Mouse (Mus musculus) Patski (cell line): ENCODE measurements around the gene Aldh4a1. TPM values are rescaled to one million over a fixed set of nuclear protein-coding genes. Genes with fewer than 3 reads are reported as not detected.

Experiments used
- ATAC-seq: fragments of 100-300 bp; one replicate; pipeline ENCODE4 v1.8.0; 2021
- CTCF ChIA-PET: fragments of 350-600 bp; sonication (Branson Sonifier 250); formaldehyde crosslinking; loops from one replicate; lab custom pipeline; 2022; ENCODE audit warnings: inconsistent platforms; lab: Charles Lee
- POLR2A ChIA-PET: fragments of 350-600 bp; sonication (Branson Sonifier 250); formaldehyde crosslinking; loops from one replicate; lab custom pipeline; 2022; ENCODE audit warnings: antibody characterized with exemption, inconsistent platforms; lab: Charles Lee
- DNase-seq: peaks from one replicate; pipeline ENCODE4 v3.0.0-alpha.2; 2011; ENCODE audit warnings: low read depth, low spot score
- H3K27me3 ChIP-seq: fragments of 371-371 bp; one replicate; pipeline ENCODE4 v1.5.1; 2021
- CTCF ChIP-seq: fragments of 100-300 bp; IDR thresholded peaks from one replicate; pipeline ENCODE4 v1.5.1; 2021
- in situ Hi-C: fragments of 300-500 bp; cut with MboI; formaldehyde crosslinking; loops from 3 replicates; pipeline ENCODE4 v1.11.1; 2018; ENCODE audit warnings: low pct_unique_long_range_greater_than_20kb, mixed read lengths
- polyA plus RNA-seq: library from polyadenylated mRNA; unstranded; gene quantifications from one replicate; pipeline ENCODE4 v1.2.3, GENCODE M21; 2021

The Aldh4a1 gene
- polyA plus RNA-seq, 1 experiment from 2014 or later = 34.4 TPM

DNA sequence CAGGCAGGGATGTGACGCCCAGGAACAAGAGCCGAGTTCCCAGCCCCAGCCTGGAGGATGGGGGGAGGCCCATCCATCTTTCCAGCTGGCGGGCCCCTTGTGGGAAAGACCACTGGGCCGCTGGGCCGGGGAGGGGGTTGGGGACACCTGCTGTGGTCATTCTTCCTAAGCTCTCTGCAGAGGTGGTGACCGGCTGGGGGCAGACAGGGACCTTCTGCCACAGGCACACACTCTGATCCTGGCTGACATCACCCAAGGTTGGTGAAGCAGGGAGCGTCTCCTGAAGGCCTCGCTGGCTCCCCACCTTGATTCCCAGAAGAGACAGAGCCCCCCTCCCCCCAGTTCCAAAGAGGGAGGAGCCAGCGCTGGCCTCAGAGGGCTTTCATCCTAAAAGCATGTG lies 75.1 kb downstream of the Aldh4a1 start:
- ChIA-PET CTCF (interaction anchor here (1.9 kb wide), 1 partner anchor 14 kb away, joined by 5 read pairs; no protein-coding TSS in a partner anchor), POLR2A (no interaction called here)
- ATAC-seq (no peak), DNase-seq (no peak)
- in situ Hi-C loops = loop anchor here (10.0 kb wide), 1 partner anchor 57 kb away; no protein-coding TSS in a partner anchor
- no peaks in the 10 kb centered on the region for H3K27me3 ChIP-seq
- TF ChIP-seq CTCF = no peak

DNA sequence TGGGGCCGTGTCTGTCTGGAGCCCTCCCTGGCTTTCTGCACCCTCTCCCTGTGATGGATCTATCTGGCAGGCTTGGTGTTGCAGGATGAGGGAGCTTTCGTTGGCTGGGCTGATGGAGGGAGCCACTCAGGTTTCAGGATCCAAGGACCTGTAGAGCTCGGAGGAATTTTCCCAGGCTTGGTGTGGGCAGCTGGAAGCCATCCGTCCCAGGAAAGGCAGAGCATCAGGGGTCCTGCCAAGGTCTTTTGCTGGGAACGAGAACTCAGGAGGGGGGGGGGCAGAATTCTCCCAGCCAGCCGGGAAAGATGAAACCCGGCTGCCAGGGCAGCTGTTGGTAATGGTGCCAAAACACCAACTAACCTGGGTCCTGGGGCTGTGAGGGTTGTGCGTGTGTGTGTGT lies 75.9 kb downstream of the Aldh4a1 start:
- no peaks in the 10 kb centered on the region for H3K27me3 ChIP-seq
- DNase-seq (no peak), ATAC-seq (no peak)
- no peak for TF ChIP-seq CTCF
- in situ Hi-C loops = loop anchor here (10.0 kb wide), 1 partner anchor 56 kb away; no protein-coding TSS in a partner anchor
- ChIA-PET CTCF (interaction anchor here (1.5 to 1.9 kb wide), 2 partner anchors 13 to 14 kb away, joined by 3 to 5 read pairs; no protein-coding TSS in a partner anchor), POLR2A (no interaction called here)

Other genes starting within 250 kb of the Aldh4a1 start
- 15.5 TPM for gene Iffo2, start 92.3 kb upstream of the Aldh4a1 start, polyA plus RNA-seq
- gene Gm21969, start 19.7 kb upstream of the Aldh4a1 start, polyA plus RNA-seq = not detected
- gene Tas1r2, start 30.7 kb downstream of the Aldh4a1 start, polyA plus RNA-seq = 0.03 TPM
- not detected for gene Pax7, start 210.7 kb downstream of the Aldh4a1 start, polyA plus RNA-seq